Mouse (Mus musculus) cerebellum, adult 8-10 months (tissue): ENCODE data around the gene Cmtm1.
"Not testable (repeated sequence)": the region's sequence is repeated elsewhere in the genome, so short reads cannot be mapped to it uniquely, and the experiment has no call there.

Source experiments
- DNase-seq: peaks from one replicate; pipeline ENCODE4 v3.0.0; 2022

The Cmtm1 gene

DNA sequence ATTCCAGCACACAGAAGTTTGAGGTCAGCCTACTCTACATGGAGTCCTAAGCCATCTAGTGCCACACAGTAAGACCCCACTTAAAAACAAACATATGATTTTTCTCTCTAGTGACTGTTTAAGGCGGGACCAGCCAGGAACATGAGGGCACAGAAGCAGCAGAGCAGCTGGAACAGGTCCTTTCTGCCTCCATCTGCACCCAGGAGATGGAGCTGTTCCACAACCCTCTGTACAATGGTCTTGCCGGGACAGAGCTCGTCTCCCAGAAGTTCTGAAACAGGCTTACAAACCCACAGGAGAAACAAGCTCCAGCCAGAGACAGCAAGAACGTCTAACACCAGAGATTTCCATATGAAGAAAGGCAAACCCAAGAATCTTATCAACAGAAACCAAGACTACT, 3.4 kb upstream of the Cmtm1 start:
- DNase-seq: no peak

DNA sequence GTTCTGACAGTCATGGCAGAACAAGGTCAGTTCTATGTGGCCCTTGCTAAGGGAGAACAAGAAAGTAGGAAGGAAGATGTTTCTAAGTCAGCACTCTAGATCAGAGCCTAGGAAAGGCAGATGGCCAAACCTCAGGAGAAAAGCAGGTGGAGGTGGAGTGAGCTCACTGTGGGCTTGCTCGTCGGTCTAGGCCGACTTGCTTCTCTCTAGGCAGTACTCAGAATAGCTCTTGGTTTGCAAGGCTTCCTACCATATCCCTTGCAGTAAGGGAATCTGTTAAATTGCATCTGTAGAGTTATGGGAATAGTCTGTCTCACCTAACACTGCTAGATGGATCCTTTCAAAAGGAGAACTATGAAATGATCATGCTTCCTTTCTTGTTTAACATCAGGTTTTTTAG, 2.1 kb upstream of the Cmtm1 start:
- not testable (repeated sequence) for DNase-seq

DNA sequence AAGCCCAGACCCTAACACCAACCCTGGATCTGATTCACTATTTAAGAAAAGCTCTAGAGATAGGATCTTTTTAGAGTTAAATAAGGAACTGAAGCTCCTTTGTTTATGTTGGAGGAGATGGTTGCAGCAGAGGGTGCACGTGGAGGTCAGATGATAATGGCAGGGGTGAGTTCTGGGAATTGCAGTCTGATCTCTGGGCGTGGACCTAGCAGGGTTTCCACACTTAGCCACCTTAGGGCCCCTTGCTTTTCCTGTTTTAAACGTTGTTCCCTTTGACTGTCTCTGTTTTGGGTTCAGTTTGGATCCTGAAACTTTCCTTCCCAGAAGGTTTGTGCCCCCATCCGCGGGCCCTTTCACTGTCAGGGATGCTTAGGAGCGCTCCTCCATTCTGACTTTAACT, 1.6 kb downstream of the Cmtm1 start:
- DNase-seq: not testable (repeated sequence)

DNA sequence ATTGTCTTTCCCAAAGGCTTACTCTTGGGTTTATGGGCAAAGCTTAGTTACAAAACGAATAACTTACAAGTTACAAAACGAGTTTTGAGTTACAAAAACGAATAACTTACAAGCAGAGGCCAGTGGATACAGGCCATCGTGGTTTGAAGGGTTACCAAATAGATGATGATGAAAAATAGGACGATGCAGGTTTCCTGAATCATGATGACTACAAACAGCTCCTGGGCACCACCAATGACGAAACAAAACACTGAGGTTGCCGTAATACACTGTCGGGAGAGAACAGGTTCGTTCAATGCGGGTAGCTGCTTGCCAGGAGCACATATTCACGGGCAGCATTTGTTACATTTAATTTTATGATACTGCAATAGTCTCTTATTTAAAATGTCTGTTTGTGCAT, 5.0 kb downstream of the Cmtm1 start:
- DNase-seq: no peak

DNA sequence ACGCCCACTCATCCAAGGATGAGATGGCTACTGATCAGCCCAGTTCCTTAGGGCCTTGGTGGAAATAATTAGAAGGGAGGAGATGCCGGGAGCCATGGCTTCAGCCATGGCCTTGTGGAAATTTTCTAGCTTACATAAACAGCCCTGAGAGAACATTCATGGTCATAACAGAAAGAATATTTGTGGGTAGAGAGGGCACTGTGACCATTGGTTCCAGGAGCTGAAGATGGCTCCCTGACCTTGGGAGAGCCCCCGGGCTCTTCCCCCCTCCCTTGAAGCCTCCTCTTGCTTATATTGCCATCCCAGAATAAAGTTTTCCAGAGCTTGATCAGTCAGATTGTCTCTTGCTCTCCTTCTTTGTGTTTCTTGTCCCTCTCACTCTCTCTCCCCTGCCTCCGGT, 7.4 kb downstream of the Cmtm1 start:
- not testable (repeated sequence) for DNase-seq

DNA sequence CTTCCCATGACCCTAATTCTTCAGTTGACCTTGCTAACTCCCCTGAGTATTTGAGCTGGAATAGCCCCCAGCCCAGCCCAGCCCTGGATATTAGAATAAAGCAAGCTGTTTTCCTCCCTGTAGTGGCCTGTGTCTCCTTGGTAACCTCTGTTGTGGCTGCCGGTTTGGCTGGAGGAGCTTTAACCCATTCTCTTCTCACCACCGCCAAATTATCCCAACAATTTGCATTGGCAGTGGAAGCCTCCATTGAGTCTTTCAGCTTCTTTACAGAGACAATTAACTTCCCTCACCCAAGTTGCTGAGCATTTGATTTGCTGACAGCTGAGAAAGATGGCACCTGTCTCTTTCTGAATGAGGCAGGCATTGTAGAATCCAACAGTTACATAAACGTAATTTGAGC, 8.4 kb downstream of the Cmtm1 start:
- not testable (repeated sequence) for DNase-seq

DNA sequence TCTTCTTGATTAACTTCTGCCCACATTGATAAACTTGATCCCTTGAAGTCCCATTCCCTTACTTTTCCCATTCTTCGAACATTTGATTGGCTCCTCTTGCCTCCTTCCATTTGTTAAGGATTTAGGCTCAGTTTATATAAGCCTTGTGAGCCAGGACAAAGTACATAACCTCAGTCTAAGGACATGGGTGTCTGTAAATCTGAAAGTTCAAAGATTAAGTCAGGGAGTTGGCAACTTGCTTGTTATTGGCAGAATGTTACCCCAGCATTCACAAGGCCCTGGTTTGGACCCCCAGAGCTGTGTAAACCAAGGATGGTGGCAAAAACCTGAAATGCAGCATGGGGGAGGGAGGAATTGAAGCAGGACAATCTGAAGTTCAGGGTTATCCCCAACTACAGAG, 15.5 kb downstream of the Cmtm1 start:
- no peak for DNase-seq

DNA sequence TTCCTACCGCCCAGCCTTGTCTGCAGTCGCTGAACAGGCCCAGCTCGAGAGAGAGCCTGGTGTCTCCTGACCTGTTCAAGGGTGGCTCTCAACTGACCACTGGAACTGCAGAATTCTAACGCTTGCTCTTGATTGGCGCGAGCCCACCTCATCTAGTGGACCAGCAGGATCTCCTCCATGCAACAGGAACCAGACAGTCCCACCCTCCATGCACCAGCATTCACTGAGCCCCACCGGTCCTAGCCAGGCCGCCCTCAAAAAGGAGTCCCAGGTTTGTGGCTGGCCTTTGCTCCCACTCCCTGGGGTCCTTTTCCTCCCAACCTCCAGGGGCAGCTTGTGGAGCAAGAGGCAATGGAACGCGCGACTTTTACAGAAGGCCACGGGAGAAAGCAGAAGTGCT, 16.9 kb downstream of the Cmtm1 start, which contains the start of gene Cmtm2a:
Cmtm2a (minus strand) TSS at position 101 of the 400 bp plus-strand sequence.
- DNase-seq: not testable (repeated sequence)

DNA sequence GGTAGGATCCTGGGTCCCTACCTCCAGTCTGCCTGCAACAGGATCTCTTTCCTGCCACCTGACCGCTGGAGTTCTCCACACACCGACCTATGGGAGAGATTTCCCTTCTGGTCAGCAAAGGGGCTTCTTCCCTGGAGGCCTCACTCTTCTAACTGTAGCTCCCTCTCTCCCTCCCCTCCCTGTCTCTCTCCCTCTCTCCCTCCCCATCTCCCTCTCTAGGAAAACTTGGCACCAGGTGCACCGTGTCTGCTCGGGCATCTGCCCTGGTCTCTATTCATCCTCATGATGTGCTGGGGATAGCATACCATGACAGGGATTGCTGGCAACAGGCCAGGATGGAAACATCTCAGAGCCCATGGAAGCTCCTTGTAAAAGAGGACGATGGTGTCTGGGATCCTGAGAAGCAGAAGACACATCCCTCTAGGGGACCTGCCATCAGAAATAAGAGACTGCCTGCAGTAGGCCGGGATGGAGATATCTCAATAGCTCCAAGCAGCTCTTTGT, 41.0 kb downstream of the Cmtm1 start:
- no peak for DNase-seq

DNA sequence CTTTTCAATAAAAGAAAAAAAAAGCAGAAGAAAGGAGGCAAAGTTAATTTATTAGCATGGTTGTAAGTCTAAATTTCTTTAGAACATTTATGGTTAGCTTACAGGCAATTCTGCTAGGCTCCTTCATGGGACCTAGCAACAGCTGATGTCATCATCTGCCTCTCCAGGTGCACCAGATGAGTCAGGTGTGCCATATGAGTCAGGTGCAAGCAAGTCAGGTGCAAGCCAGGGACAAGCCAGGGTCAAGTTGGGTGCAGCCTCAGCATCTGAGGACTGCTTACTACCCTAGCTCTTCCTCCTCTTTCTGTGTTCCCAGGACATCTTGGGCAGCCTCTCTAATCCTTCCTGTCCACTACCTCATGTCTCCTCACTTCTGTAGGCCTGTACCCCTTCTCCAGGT, 41.6 kb downstream of the Cmtm1 start:
- no peak for DNase-seq

DNA sequence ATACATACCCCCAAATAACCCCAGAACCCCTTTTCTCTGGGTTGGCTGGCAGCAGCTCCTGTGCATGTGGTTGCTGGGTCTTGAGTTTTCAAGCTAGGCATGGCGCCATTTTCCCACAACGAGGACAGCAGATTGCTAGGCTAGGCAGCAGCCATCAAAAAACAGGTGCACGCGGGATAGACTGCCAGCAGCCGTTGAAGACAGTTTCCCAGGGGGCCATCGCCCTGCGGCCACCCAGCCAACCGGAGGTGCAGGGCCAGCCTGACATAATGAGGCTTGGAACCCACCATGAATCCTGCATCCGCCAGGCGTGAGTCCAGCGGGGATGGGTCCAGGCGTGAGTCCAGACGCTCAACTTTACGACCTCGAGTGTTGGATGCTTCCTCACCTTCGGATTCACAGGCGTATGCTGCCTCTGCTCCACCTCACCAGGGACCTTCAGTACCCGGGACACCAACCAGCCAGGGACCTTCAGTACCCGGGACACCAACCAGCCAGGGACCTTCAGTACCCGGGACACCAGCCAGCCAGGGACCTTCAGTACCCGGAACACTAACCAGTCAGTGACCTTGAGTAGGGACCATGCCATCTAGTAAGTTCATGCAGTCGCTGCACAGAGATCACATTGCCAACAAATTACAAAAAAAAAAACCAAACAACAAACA, 45.5 kb downstream of the Cmtm1 start:
- not testable (repeated sequence) for DNase-seq

DNA sequence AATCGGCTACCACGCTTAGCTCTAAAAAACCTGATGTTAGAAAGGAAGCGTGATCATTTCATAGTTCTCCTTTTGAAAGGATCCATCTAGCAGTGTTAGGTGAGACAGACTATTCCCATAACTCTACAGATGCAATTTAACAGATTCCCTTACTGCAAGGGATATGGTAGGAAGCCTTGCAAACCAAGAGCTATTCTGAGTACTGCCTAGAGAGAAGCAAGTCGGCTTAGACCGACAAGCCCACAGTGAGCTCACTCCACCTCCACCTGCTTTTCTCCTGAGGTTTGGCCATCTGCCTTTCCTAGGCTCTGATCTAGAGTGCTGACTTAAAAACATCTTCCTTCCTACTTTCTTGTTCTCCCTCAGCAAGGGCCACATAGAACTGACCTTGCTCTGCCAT, 48.1 kb downstream of the Cmtm1 start:
- not testable (repeated sequence) for DNase-seq

DNA sequence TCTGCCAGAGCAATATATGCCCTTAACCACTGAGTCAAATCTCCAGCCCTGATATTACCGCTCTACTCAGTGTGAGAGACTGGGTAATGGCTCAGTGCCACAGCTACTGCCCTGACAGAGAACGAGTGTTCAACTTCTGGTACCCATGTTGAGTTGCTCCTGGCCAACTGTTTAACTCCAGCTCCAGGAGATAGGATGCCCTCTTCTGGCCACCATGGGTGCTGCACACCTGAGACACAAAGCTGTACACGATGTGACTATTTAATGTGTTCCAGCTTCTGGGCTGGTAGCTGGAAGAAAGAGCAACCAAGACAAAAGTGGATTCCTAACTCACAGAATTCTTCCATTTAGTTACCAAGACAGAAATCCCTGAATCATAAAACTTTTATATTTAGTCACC, 56.9 kb downstream of the Cmtm1 start:
- no peak for DNase-seq

DNA sequence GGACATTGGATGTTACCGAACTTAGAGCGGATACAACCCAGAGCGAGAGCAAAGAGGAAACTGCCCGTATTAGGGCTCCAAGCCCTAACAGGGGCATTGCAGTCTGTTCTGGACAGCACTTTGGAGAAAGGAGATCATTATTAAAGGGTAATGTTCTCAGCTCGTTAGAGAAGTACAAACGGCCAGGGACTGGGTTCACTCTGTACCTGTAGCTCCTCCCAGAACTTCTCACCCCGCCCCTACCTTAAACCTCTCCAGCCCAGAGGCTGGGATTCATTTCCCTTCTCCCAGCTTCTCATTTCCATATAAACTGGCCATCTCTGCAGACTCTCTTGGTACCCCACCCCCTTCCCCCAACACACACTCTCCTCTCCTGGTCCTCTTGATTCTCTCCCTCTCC, 58.5 kb downstream of the Cmtm1 start:
- DNase-seq: no peak

DNA sequence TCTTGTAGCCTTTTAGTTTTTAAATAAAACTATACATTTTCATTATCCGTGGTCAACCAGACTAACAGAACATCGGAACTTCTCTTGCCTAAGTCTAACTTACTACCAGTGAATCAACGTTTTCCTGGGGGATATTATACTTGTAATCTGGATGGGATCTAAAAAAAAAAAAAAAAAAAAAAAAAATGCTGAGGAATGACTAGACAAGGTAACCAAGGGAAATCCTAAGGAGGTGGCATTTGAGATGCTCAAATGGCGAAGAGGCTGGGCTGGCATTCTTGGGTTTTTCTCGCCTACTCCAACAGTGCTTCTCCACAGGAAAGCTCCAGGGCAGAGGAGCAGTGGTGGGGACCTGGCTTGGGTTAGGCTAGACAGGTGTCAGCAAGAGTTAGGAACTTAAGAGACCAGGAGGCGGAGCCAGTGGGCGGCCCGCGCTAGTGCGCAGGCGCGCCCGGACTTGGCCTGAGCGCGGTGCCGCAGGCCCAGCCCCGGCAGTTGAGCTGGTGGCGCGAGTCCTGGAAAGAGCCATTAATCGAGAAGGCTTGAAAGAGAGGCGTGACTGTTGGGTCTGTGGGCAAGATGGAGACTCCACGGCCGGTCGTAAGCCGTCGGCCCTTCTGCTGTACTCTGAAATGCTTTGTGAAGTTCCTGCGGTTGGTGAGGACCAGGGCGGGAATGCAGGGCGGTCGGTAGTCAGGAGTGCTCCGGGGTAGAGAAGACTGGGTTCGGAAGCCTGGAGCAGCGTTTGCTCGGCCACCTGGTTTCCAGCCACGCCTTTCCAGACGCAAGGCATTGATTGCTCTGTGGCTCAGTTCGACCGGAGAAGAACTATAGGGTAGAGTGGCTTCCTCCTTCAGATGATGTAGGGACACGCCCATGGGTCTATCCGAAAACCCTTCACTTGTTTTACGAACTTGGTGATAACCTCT, 59.2 kb downstream of the Cmtm1 start, which contains the start of gene Cklf:
Cklf (plus strand) TSS at position 423 of the 929 bp plus-strand sequence.
- peak; percentile 73 for DNase-seq

DNA sequence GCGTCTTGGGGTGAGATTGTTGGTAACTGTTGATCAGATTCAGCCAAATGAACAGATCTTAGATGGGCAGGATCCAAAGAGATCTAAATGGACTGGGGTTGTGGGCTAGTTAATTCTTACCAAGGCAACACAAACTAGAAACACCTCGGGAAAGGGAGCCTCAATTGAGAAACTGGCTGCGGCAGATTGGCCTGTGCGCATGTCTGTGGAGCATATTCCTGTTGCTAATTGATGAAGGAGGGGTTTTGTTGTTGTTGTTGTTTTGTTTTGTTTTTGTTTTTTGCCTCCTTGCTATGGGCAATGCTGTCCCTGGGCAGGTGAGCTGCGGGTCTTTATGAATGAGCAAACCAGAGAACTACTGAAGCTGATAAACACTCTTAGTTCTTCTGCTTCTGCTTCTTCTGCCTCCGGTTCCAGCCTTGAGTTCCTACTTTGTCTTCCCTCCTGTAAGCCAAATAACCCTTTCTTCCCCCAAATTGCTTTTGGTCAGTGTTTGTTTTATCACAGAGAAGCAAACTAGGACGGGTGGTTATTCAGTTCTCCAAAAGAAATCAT, 60.4 kb downstream of the Cmtm1 start:
- DNase-seq: no peak

DNA sequence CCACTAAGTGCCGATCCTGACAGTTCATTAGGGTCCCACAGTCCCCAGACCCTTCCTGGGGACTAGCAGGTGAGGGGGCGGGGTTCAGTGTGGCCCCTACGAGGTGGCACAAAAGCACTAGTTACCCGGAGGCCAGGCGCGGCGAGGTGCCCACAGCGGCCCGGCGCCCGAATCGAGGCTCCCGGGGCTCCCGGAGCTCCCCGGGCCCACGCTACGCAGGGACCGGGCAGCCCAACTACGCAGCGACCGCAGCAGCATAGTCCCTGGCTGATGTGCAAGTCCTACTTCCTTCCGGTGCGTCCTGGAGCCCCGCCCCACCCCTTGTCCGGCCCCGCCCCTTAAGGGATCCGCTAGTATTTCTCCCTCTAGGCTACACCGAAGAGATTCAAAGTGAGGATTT, 61.7 kb downstream of the Cmtm1 start, which contains the start of gene Tk2:
Tk2 (minus strand) TSS at position 283 of the 400 bp plus-strand sequence.
- DNase-seq: peak; percentile 52

DNA sequence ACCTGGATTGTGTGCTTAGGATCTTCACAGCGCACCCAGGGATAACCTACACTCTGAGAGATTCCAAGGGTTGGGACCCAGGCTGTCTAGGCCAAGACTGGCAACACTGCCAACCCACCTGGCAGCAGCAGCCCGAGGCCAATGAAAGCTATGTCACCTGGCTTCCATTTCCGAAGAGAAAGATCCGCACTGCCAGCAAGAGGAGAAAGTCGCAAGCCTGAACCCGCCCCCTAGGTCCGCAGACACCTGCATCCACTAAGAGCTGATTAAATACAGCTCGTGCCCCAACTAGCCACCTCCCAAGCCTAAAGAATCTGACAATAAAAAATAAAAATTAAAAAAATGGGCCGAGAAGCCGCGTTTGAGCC, 62.1 kb downstream of the Cmtm1 start:
- DNase-seq: peak; percentile 31

DNA sequence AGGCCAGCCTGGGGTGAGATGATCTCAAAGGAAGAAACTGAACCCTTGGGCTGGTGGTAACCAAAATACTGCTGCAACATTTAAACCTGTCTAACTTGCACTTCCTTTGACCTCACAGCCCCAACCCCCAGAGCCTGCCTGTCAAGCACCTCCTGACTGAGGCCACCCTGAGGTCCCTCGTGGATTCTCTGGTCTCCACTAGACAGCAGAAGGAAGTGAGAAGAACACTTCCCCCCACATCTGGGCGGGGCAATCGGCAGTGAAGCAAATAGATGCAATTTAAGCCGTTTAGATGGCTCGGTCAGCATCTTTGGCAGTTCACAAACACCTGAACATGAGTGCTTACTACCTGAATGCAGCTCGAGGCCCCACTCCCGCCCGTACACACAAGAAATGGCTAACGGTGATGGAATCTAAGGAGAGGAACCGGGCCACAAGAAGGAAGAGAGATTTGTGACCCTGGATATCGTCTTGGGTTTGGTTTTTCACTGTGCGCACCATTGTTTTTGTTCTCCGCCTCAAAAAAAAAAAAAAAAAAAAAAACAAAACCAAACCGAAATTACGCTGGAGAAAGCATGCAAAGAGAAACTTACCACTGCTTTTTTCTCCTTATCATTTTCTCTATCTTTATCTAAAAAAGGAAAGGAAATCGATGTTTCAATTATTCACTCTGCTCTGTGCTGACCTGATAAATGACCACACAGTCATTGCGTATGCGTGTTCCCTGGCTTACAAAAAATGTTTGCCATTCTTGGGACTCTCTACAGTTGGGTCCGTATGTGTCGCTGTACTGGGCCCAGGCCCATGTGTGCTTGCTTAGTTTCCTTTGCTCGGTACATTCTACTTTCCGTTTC, 62.7 kb downstream of the Cmtm1 start:
- DNase-seq: no peak

DNA sequence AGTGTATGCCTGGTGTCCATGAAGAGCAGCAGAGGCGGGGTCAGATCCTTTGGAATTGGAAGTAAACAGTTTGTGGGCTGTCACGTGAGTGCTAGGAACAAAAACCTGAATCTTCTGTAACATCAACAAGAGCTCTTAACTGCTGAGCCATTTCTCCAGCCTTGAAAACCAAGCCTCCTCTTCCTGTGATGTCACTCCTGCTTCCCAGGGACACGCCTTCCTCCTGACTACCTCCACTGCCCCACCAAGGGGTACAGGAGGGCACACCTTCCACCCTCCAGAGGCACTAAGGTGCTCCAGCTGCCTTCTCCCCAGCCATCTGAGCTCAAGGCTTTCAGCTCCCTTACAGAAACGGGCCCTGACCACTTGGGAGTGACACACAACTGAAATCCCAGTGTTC, 63.3 kb downstream of the Cmtm1 start:
- no peak for DNase-seq
